Mouse (Mus musculus): ENCODE measurements around the gene Acadl.
A peak's percentile ranks its signal among the peaks of the same experiment; 100 is the strongest.

Gene Acadl

GRCm38 (mm10) chr1:66862712-66863511 is at the start of gene Acadl:
TSS of gene Acadl (minus strand) at chr1:66863277.
- DNase-seq = peak; percentile 98

GRCm38 (mm10) chr1:66912305-66912704 is 49.2 kb upstream of the Acadl start:
- no peak for DNase-seq

GRCm38 (mm10) chr1:66902566-66902965 is 39.5 kb upstream of the Acadl start:
- DNase-seq = no peak

- no peak for DNase-seq
These were observed 37.9 kb upstream of the Acadl start for GRCm38 (mm10) chr1:66900946-66901345.

- DNase-seq = no peak
These were observed 35.2 kb upstream of the Acadl start for GRCm38 (mm10) chr1:66898261-66898660.

- DNase-seq = peak; percentile 3
These were observed 33.5 kb upstream of the Acadl start for GRCm38 (mm10) chr1:66896556-66896955.

- DNase-seq = peak; percentile 51
These were observed 33.0 kb upstream of the Acadl start for GRCm38 (mm10) chr1:66896125-66896524.

- DNase-seq = peak; percentile 76
These were observed 32.7 kb upstream of the Acadl start for GRCm38 (mm10) chr1:66895837-66896118.

- DNase-seq = no peak
These were observed 32.2 kb upstream of the Acadl start for GRCm38 (mm10) chr1:66895093-66895836.

- DNase-seq = no peak
These were observed 24.1 kb upstream of the Acadl start for GRCm38 (mm10) chr1:66887175-66887574.

GRCm38 (mm10) chr1:66880217-66880616 is 17.1 kb upstream of the Acadl start:
- no peak for DNase-seq

- DNase-seq = no peak
These were observed 11.7 kb upstream of the Acadl start for GRCm38 (mm10) chr1:66874740-66875139.

GRCm38 (mm10) chr1:66871591-66871990 is 8.5 kb upstream of the Acadl start:
- peak; percentile 49 for DNase-seq

GRCm38 (mm10) chr1:66865633-66866032 is 2.6 kb upstream of the Acadl start:
- DNase-seq = no peak

- peak; percentile 24 for DNase-seq
These were observed 841 bp upstream of the Acadl start for GRCm38 (mm10) chr1:66863741-66864495.

- peak; percentile 33 for DNase-seq
These were observed 1.1 kb downstream of the Acadl start for GRCm38 (mm10) chr1:66861764-66862672.

GRCm38 (mm10) chr1:66847506-66847905 is 15.6 kb downstream of the Acadl start:
- DNase-seq = no peak

GRCm38 (mm10) chr1:66845690-66846318 is 17.3 kb downstream of the Acadl start:
- no peak for DNase-seq

- no peak for DNase-seq
These were observed 21.1 kb downstream of the Acadl start for GRCm38 (mm10) chr1:66841938-66842337.

- no peak for DNase-seq
These were observed 21.6 kb downstream of the Acadl start for GRCm38 (mm10) chr1:66841510-66841909.

- DNase-seq = peak; percentile 46
These were observed 23.2 kb downstream of the Acadl start for GRCm38 (mm10) chr1:66839755-66840438.

Data from kidney, adult 9 months (tissue).